Mouse (Mus musculus): Measurements from ENCODE around the gene Crabp2.

The Crabp2 gene

DNA sequence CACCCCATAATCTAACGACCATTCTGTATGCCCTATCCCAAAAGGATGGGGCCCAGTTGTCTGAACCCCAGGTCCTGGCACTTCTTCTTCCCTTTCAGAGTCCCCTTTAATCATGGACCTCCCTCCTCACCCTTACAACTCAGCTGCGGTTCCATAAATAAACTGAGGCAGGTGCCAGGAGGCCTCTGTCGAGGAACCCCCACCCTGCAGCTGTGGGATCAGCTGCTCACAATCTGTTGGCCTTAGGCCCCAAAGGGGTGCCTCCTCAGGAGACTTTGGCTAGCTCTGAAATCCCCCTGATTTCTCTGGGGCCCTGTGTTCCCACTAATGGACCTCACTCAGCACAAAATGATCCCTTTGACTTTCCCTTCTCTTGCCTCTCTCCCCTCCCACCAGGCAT, 35.6 kb downstream of the Crabp2 start:
- DNase-seq (ENCODE audit: low read depth, low spot score), result no peak

GRCm38 (mm10) chr3:87985505-87986320, 37.2 kb downstream of the Crabp2 start:
- DNase-seq (ENCODE audit: low read depth, low spot score), result no peak

DNA sequence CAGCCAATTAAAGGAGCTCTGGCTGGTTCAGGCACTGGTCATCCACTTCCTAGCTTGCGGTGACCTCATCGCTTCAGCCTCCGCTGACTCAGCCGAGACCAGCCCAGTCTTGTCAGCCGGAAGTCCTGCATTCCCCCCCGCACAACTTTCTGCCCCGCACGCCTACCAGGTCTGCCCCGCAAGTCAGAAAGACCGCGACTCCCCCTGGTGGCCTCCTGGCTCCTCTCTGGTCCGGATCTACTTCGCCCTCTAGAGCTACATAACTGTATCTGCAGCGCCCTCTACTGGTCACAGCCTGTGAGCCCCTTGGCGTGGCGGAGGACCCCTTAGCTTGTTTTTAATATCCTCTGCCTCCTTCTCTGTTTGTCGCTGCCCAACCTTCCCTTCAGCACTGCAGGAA, 38.4 kb downstream of the Crabp2 start:
- DNase-seq (ENCODE audit: low read depth, low spot score), result peak; percentile 97

GRCm38 (mm10) chr3:87987633-87988032, 39.2 kb downstream of the Crabp2 start:
- peak; percentile 92 for DNase-seq (ENCODE audit: low read depth, low spot score)

GRCm38 (mm10) chr3:87988068-87988467, 39.6 kb downstream of the Crabp2 start:
- no peak for DNase-seq (ENCODE audit: low read depth, low spot score)

DNA sequence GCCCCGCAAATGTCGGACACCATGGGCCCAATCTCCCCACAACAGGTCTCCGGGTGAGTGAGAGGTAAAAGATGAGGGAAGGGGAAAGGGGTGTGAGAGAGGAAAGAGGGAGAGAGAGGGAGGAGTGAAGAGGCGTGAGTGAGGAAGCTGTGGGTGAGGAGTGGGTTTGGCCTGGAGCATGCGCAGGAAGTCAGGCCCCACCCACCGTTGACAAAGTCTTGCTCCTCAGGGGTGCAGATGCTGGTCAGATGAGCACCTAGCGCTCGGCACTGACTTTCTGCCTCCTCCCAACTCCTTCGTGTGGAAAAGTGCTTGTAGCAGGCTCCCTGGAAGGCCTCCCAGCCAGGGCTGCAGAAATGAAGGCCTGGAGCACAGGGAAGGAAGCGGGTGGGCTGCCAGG, 41.5 kb downstream of the Crabp2 start:
- DNase-seq (ENCODE audit: low read depth, low spot score), result no peak

- DNase-seq (ENCODE audit: low read depth, low spot score), result peak; percentile 96
These were observed 45.0 kb downstream of the Crabp2 start for GRCm38 (mm10) chr3:87993436-87993835.

DNA sequence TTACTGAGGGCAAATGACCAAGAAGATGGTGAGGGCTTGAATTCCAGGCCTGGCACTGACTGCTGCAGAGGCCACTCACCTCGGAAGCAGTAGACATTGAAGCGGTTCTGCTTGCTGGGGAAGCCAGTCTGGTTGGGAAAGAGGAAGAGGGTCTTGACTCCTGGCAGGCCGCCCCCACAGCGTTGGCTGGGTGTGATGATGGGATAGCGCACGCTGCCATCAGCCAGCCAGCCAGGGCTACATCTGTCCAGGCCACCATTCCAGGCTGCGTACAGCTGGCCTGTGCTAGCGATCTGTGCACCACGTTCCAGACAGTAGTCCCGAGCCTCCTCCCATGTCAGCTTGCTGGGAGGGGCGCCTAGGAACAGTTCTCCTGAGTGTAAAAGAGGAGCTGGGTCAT, 46.9 kb downstream of the Crabp2 start:
- DNase-seq (ENCODE audit: low read depth, low spot score), result no peak

GRCm38 (mm10) chr3:87996401-87996800, 47.9 kb downstream of the Crabp2 start:
- no peak for DNase-seq (ENCODE audit: low read depth, low spot score)

DNA sequence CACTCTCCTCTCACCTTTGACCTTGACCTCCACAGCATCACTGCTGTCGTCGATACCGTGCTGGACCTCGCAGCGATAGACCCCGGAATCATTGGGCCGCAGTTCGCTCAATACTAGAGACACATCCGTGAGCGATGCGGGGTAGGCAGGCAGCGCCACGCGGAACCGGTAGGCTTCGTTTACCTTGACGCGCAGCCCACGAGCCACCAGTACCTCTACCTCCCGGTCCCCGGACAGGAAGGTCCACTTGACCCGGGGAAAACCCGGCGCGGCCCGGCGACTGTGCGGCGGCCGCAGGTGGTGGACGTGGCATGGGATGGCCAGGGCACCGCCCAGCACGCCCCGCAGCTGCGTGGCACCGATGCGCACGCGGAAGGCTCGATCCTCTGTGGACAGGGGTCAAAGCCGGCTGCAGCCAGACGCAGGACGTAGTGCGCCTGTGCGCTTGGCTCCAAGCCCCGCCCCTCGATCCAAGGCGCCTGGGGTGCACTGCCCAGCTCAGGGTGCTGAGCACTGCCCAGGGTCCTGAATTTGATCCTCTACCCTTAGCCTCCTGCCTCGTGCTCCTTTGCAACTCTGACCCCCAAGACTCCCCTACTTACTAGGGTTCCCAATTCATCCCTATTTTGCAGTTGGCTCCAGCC, 48.6 kb downstream of the Crabp2 start:
- DNase-seq (ENCODE audit: low read depth, low spot score), result peak; percentile 69

GRCm38 (mm10) chr3:87998747-87999146, 50.3 kb downstream of the Crabp2 start:
- DNase-seq (ENCODE audit: low read depth, low spot score), result no peak

GRCm38 (mm10) chr3:87999243-87999895, 50.9 kb downstream of the Crabp2 start:
- no peak for DNase-seq (ENCODE audit: low read depth, low spot score)

GRCm38 (mm10) chr3:88000181-88000580, 51.7 kb downstream of the Crabp2 start, which contains the start of gene Bcan:
Bcan (minus strand) TSS chr3:88000230.
- DNase-seq (ENCODE audit: low read depth, low spot score), result peak; percentile 69

GRCm38 (mm10) chr3:88000816-88001595, 52.5 kb downstream of the Crabp2 start:
- DNase-seq (ENCODE audit: low read depth, low spot score), result no peak

DNA sequence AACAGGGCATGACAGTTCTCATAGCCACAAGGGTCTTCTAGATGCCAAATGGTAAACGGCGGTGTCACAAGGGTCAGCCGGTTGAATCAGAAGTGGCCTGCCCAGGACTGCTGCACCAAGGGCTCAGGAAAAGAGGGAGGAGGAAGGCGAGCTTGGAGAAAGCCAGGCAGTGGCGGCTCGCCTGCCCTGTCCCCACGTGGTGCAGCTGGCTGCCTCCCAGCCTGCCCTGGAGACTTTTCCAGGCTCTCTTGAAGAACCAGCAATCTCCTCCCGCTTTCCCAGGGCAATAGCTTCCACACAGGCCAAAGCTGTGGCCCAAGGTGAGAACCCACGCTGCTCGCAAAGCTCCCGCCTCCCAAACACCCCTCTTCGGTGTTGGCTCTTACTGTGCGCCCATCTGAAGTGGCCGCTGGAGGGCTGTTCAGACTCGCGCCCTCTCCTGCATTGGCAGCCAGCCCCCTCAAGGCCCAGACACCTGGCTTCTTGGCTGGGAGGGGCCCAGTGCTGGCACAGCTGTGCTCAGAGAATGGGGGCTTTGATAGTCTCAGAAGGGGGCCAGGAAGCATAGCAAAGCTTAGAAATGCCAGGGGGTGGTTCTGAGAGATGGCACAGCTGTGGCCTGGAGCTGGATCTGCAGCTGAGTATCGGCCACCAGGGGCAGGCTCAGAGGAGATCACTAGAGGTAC, 54.0 kb downstream of the Crabp2 start:
- DNase-seq (ENCODE audit: low read depth, low spot score), result no peak

All from ES-CJ7 (cell line).